Mouse (Mus musculus): ENCODE measurements around the gene Gpm6b. TPM values are rescaled to one million over a fixed set of nuclear protein-coding genes. Genes with fewer than 3 reads are reported as not detected.
A peak's percentile ranks its signal among the peaks of the same experiment; 100 is the strongest.

Gene Gpm6b
- polyA plus RNA-seq, 1 experiment from 2014 or later = 5.2 TPM

DNA sequence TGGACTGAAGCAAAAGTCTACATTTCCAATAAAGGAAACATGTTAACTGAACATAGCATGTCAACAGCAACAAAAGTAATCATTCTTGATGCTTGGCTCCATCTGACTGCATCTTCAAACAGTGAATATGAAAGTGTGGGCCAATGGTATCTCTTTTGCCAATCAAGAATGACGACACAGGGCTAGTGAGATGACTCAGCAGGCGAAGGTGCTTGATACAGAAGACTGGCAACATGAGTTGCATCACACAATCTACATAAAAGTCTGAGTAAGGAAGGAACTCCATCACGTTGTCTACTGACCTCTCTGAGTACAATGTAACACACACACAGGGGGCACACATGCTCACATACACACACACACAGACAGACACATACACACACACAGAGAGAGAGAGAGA lies 9.0 kb upstream of the Gpm6b start:
- H3K27ac ChIP-seq (ENCODE audit: low read depth, low read length) = no peak overlapping the region
- H3K27me3 ChIP-seq (ENCODE audit: control insufficient read depth, insufficient read depth, low read length) = no peaks in the 10 kb centered on the region
- no peaks in the 10 kb centered on the region for H3K36me3 ChIP-seq (ENCODE audit: control insufficient read depth, insufficient read depth, low read length)
- ATAC-seq (replicated peaks; ENCODE audit: insufficient number of reproducible peaks, low FRiP score, low TSS enrichment) = no peak
- no peak overlapping the region for H3K9ac ChIP-seq (ENCODE audit: low read depth, low read length)
- 66% methylated on average over 3 of the region's 3 CpGs for WGBS (ENCODE audit: insufficient replicate concordance)
- no peak overlapping the region for H3K4me2 ChIP-seq
- no peak overlapping the region for H3K4me3 ChIP-seq (ENCODE audit: low read depth, low read length)
- H3K4me1 ChIP-seq (ENCODE audit: control insufficient read depth, insufficient read depth, low read length) = no peaks in the 10 kb centered on the region
- no peaks in the 10 kb centered on the region for H3K9me3 ChIP-seq (replicated peaks; ENCODE audit: control insufficient read depth, low read length)

- no peaks in the 10 kb centered on the region for H3K27me3 ChIP-seq (ENCODE audit: control insufficient read depth, insufficient read depth, low read length)
- no peak overlapping the region for H3K4me3 ChIP-seq (ENCODE audit: low read depth, low read length)
- no peak for ATAC-seq (replicated peaks; ENCODE audit: insufficient number of reproducible peaks, low FRiP score, low TSS enrichment)
- no peak overlapping the region for H3K4me2 ChIP-seq
- H3K9ac ChIP-seq (ENCODE audit: low read depth, low read length) = no peak overlapping the region
- H3K27ac ChIP-seq (ENCODE audit: low read depth, low read length) = no peak overlapping the region
- H3K4me1 ChIP-seq (ENCODE audit: control insufficient read depth, insufficient read depth, low read length) = no peaks in the 10 kb centered on the region
- H3K9me3 ChIP-seq (replicated peaks; ENCODE audit: control insufficient read depth, low read length) = no peaks in the 10 kb centered on the region
- H3K36me3 ChIP-seq (ENCODE audit: control insufficient read depth, insufficient read depth, low read length) = no peaks in the 10 kb centered on the region
- 80% methylated on average over 6 of the region's 6 CpGs for WGBS (ENCODE audit: insufficient replicate concordance)
Measured at GRCm38 (mm10) chrX:166230515-166231267, 8.0 kb upstream of the Gpm6b start.

- peaks cover 3% of the 10 kb centered on the region; the same call in 1 of the 2 replicates for H3K27me3 ChIP-seq (ENCODE audit: control insufficient read depth, insufficient read depth, low read length)
- no peak overlapping the region for H3K4me2 ChIP-seq
- no peaks in the 10 kb centered on the region for H3K9me3 ChIP-seq (replicated peaks; ENCODE audit: control insufficient read depth, low read length)
- H3K4me3 ChIP-seq (ENCODE audit: low read depth, low read length) = no peak overlapping the region
- 46% methylated on average over 2 of the region's 2 CpGs for WGBS (ENCODE audit: insufficient replicate concordance)
- H3K27ac ChIP-seq (ENCODE audit: low read depth, low read length) = no peak overlapping the region
- H3K36me3 ChIP-seq (ENCODE audit: control insufficient read depth, insufficient read depth, low read length) = no peaks in the 10 kb centered on the region
- no peaks in the 10 kb centered on the region for H3K4me1 ChIP-seq (ENCODE audit: control insufficient read depth, insufficient read depth, low read length)
- ATAC-seq (replicated peaks; ENCODE audit: insufficient number of reproducible peaks, low FRiP score, low TSS enrichment) = no peak
- H3K9ac ChIP-seq (ENCODE audit: low read depth, low read length) = no peak overlapping the region
Measured at GRCm38 (mm10) chrX:166236131-166236530, 2.6 kb upstream of the Gpm6b start.

- H3K36me3 ChIP-seq (ENCODE audit: control insufficient read depth, insufficient read depth, low read length) = no peaks in the 10 kb centered on the region
- ATAC-seq (replicated peaks; ENCODE audit: insufficient number of reproducible peaks, low FRiP score, low TSS enrichment) = 0 out of 2 replicates have a peak, but pooled peaks have one; percentile 14
- H3K9me3 ChIP-seq (replicated peaks; ENCODE audit: control insufficient read depth, low read length) = no peaks in the 10 kb centered on the region
- peak overlapping the region; percentile 89 for H3K4me2 ChIP-seq
- no peaks in the 10 kb centered on the region for H3K4me1 ChIP-seq (ENCODE audit: control insufficient read depth, insufficient read depth, low read length)
- H3K27ac ChIP-seq (ENCODE audit: low read depth, low read length) = no peak overlapping the region
- H3K4me3 ChIP-seq (ENCODE audit: low read depth, low read length) = peak overlapping the region; percentile 49
- peaks cover 3% of the 10 kb centered on the region; the same call in 1 of the 2 replicates for H3K27me3 ChIP-seq (ENCODE audit: control insufficient read depth, insufficient read depth, low read length)
- H3K9ac ChIP-seq (ENCODE audit: low read depth, low read length) = no peak overlapping the region; the same call in 1 of the 2 replicates
- 18% methylated on average over 13 of the region's 13 CpGs for WGBS (ENCODE audit: insufficient replicate concordance)
Measured at GRCm38 (mm10) chrX:166239520-166239919, 809 bp downstream of the Gpm6b start.

DNA sequence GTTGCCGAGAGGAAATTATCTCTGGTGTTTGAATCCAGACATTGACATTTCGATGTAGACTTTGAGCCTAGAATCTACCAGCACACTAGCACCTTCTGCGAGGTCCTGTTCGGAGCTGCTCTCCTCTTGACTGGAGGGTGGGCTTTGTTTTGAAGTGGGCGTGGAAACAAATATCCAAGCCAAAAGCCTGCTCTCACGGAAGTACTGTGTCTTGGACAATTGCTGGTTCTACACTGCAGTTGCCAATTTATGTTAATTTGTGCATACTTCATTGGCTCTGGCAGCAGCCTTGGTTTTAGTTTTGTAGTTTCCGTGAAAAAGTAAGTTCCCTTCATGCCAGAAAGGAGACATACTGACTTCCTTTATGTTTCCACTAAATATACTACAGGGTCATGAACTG lies 2.0 kb downstream of the Gpm6b start:
- H3K36me3 ChIP-seq (ENCODE audit: control insufficient read depth, insufficient read depth, low read length) = no peaks in the 10 kb centered on the region
- no peaks in the 10 kb centered on the region for H3K4me1 ChIP-seq (ENCODE audit: control insufficient read depth, insufficient read depth, low read length)
- H3K4me2 ChIP-seq = no peak overlapping the region
- H3K4me3 ChIP-seq (ENCODE audit: low read depth, low read length) = no peak overlapping the region
- no peak overlapping the region for H3K9ac ChIP-seq (ENCODE audit: low read depth, low read length)
- 73% methylated on average over 7 of the region's 7 CpGs for WGBS (ENCODE audit: insufficient replicate concordance)
- peaks cover 3% of the 10 kb centered on the region; the same call in 1 of the 2 replicates for H3K27me3 ChIP-seq (ENCODE audit: control insufficient read depth, insufficient read depth, low read length)
- no peaks in the 10 kb centered on the region for H3K9me3 ChIP-seq (replicated peaks; ENCODE audit: control insufficient read depth, low read length)
- ATAC-seq (replicated peaks; ENCODE audit: insufficient number of reproducible peaks, low FRiP score, low TSS enrichment) = no peak
- no peak overlapping the region for H3K27ac ChIP-seq (ENCODE audit: low read depth, low read length)

DNA sequence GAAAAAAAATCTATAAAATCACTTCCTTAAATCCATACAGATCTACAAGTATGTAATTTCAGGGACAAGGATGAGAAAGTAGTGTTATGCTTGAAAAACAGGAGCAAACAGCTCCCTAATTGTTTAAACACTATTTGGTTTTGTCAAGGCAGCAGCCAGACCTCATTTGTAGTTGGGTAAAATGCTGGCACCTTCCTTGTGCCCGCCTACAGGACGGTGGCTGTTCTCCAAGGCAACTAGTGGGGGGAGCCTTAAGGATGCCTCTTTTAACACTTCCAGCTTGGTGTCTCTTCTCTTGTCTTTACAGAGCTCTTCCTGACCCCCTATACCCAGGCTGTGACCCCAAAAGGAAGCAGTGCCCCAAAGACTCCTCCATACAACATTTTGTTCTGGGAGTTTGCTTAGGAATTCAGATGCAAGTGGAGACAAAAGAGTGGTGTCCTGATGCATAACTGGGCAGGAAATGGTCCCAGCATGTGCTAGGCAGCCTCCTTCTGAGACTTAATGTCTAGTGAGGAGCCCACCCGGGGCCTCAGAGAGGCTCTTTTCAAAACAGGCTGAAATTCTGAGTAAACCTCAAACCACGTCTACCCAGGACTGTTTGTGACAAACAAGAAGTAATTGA lies 4.7 kb downstream of the Gpm6b start:
- no peaks in the 10 kb centered on the region for H3K9me3 ChIP-seq (replicated peaks; ENCODE audit: control insufficient read depth, low read length)
- H3K4me1 ChIP-seq (ENCODE audit: control insufficient read depth, insufficient read depth, low read length) = no peaks in the 10 kb centered on the region
- no peaks in the 10 kb centered on the region; the same call in 1 of the 2 replicates for H3K27me3 ChIP-seq (ENCODE audit: control insufficient read depth, insufficient read depth, low read length)
- H3K4me3 ChIP-seq (ENCODE audit: low read depth, low read length) = no peak overlapping the region
- ATAC-seq (replicated peaks; ENCODE audit: insufficient number of reproducible peaks, low FRiP score, low TSS enrichment) = no peak
- WGBS (ENCODE audit: insufficient replicate concordance) = 61% methylated on average over 4 of the region's 4 CpGs
- H3K27ac ChIP-seq (ENCODE audit: low read depth, low read length) = no peak overlapping the region
- no peak overlapping the region for H3K4me2 ChIP-seq
- no peaks in the 10 kb centered on the region for H3K36me3 ChIP-seq (ENCODE audit: control insufficient read depth, insufficient read depth, low read length)
- H3K9ac ChIP-seq (ENCODE audit: low read depth, low read length) = no peak overlapping the region

GRCm38 (mm10) chrX:166271489-166271888 lies 32.8 kb downstream of the Gpm6b start:
- ATAC-seq (replicated peaks; ENCODE audit: insufficient number of reproducible peaks, low FRiP score, low TSS enrichment) = no peak
- no peaks in the 10 kb centered on the region for H3K36me3 ChIP-seq (ENCODE audit: control insufficient read depth, insufficient read depth, low read length)
- no peaks in the 10 kb centered on the region for H3K9me3 ChIP-seq (replicated peaks; ENCODE audit: control insufficient read depth, low read length)
- H3K27ac ChIP-seq (ENCODE audit: low read depth, low read length) = no peak overlapping the region
- H3K27me3 ChIP-seq (ENCODE audit: control insufficient read depth, insufficient read depth, low read length) = no peaks in the 10 kb centered on the region
- H3K4me3 ChIP-seq (ENCODE audit: low read depth, low read length) = no peak overlapping the region
- WGBS (ENCODE audit: insufficient replicate concordance) = 58% methylated on average over 1 of the region's 1 CpGs
- H3K4me1 ChIP-seq (ENCODE audit: control insufficient read depth, insufficient read depth, low read length) = no peaks in the 10 kb centered on the region
- H3K9ac ChIP-seq (ENCODE audit: low read depth, low read length) = no peak overlapping the region
- no peak overlapping the region for H3K4me2 ChIP-seq

GRCm38 (mm10) chrX:166272646-166273045 lies 33.9 kb downstream of the Gpm6b start:
- Histone ChIP-seq H3K27ac (ENCODE audit: low read depth, low read length) (no peak overlapping the region), H3K36me3 (ENCODE audit: control insufficient read depth, insufficient read depth, low read length) (no peaks in the 10 kb centered on the region), H3K4me2 (no peak overlapping the region), H3K4me1 (ENCODE audit: control insufficient read depth, insufficient read depth, low read length) (no peaks in the 10 kb centered on the region), H3K4me3 (ENCODE audit: low read depth, low read length) (no peak overlapping the region), H3K9ac (ENCODE audit: low read depth, low read length) (no peak overlapping the region), H3K27me3 (ENCODE audit: control insufficient read depth, insufficient read depth, low read length) (no peaks in the 10 kb centered on the region), H3K9me3 (replicated peaks; ENCODE audit: control insufficient read depth, low read length) (no peaks in the 10 kb centered on the region)
- WGBS (ENCODE audit: insufficient replicate concordance) = 85% methylated on average over 6 of the region's 6 CpGs
- ATAC-seq (replicated peaks; ENCODE audit: insufficient number of reproducible peaks, low FRiP score, low TSS enrichment) = no peak
